Mouse (Mus musculus) heart, postnatal 0 days (tissue): Measurements from ENCODE around the gene Syt1.

Experiments
- CTCF ChIP-seq: IDR thresholded peaks from 2 replicates; pipeline ENCODE4 v1.5.1; 2016; ENCODE audit warnings: antibody characterized with exemption, control low read depth, low read depth
- EP300 ChIP-seq: IDR thresholded peaks from 2 replicates; pipeline ENCODE4 v1.6.1; 2016; ENCODE audit warnings: antibody characterized with exemption, low read depth

DNA sequence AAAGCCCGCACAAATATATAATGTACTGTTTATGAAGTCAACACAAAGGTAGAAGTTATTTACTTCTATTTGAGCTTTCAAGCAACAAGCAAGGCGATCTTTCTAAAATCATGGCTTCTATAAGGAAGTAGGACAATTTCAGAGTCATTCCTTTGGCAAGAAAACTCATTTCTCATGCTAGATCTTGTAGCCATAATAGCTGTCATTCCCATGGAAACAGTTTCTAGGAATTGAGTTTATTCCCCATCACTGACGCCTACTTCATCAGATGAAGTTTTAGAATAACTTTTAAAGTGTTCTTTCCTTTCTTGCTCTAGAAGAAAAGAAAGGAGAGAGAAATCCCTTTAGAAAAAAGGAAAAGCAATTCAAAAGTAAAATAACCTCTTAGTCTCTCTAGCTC, 341.8 kb downstream of the Syt1 start:
- TF ChIP-seq EP300 (no peak), CTCF (no peak)
